ENCODE assay signal across 9 mouse cellular contexts in the genomic region with DNA sequence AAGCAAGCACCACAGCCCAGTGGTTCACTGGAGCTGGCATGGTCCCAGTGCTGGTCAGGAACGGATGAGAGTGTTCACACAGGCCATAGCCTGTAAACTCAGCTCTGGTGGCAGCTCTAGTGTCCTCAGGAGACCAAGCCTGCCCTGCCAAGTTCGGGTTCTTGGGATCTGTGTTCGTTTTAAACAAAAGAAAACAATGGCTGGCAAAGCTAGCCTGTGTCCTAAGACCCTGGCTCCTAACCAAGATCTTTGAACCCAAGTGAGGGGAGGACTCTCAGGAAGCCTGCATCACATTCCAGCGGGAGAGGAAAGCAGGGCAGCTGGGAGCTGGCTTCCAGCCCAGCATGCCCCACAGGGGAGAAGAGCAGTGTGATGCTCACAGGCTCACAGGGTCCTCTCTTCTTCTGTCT. TPM values are rescaled to one million over a fixed set of nuclear protein-coding genes. Genes with fewer than 3 reads are reported as not detected.
DNase-seq lines count a peak whose midpoint lies in the region; ATAC-seq and TF ChIP-seq lines count a peak whose summit lies in the region.
"Had no signal": no experiment of that assay in that cellular context is flagged by ENCODE, and none has a peak within 500 bp of the region (broad histone marks: within the 10 kb centered on the region; RNA-seq: fewer than 3 reads in every experiment).

No protein-coding gene starts in this region.

- no peaks in the 10 kb centered on the region for H3K27me3 ChIP-seq in intestine, embryonic 15.5 days (replicated peaks)
- no peaks in the 10 kb centered on the region for H3K27me3 ChIP-seq in intestine, postnatal 0 days (replicated peaks; ENCODE audit: control insufficient read depth, insufficient read depth, low read length)
- H3K27me3 ChIP-seq in forebrain, embryonic 13.5 days, result no peaks in the 10 kb centered on the region
- H3K27me3 ChIP-seq in lung, embryonic 14.5 days (ENCODE audit: insufficient read depth, low read length), result no peaks in the 10 kb centered on the region
- H3K27me3 ChIP-seq in stomach, embryonic 15.5 days (replicated peaks), result no peaks in the 10 kb centered on the region

- no peak overlapping the region for H3K4me3 ChIP-seq in intestine, embryonic 15.5 days (replicated peaks)
- H3K4me3 ChIP-seq in intestine, postnatal 0 days (ENCODE audit: low read depth, low read length), result no peak overlapping the region
- H3K4me3 ChIP-seq in forebrain, embryonic 13.5 days, result no peak overlapping the region
- H3K4me3 ChIP-seq in lung, embryonic 14.5 days (ENCODE audit: low read depth, low read length), result no peak overlapping the region
- no peak overlapping the region for H3K4me3 ChIP-seq in stomach, embryonic 15.5 days (replicated peaks)
- H3K4me3 ChIP-seq: erythroblast, embryonic 14.5 days had no signal

- H3K4me1 ChIP-seq in intestine, embryonic 15.5 days (replicated peaks), result peaks cover 11% of the 10 kb centered on the region
- H3K4me1 ChIP-seq in intestine, postnatal 0 days (replicated peaks; ENCODE audit: control insufficient read depth, insufficient read depth, low read length), result no peaks in the 10 kb centered on the region
- peaks cover 39% of the 10 kb centered on the region for H3K4me1 ChIP-seq in forebrain, embryonic 13.5 days
- no peaks in the 10 kb centered on the region; the same call in 1 of the 2 replicates for H3K4me1 ChIP-seq in lung, embryonic 14.5 days (ENCODE audit: insufficient read depth)
- H3K4me1 ChIP-seq in stomach, embryonic 15.5 days, result peaks cover 6% of the 10 kb centered on the region; the same call in 1 of the 2 replicates

- peak overlapping the region; percentile 44 for H3K27ac ChIP-seq in intestine, embryonic 15.5 days
- H3K27ac ChIP-seq in intestine, postnatal 0 days (ENCODE audit: low read depth, low read length), result no peak overlapping the region
- peak overlapping the region; percentile 32; the same call in 1 of the 2 replicates for H3K27ac ChIP-seq in forebrain, embryonic 13.5 days
- peak overlapping the region; percentile 81; the same call in 1 of the 2 replicates for H3K27ac ChIP-seq in lung, embryonic 14.5 days (ENCODE audit: low read depth)
- H3K27ac ChIP-seq in stomach, embryonic 15.5 days, result peak overlapping the region; percentile 26

- H3K9ac ChIP-seq in intestine, embryonic 15.5 days, result no peak overlapping the region
- no peak overlapping the region for H3K9ac ChIP-seq in intestine, postnatal 0 days (ENCODE audit: low read depth, low read length)
- H3K9ac ChIP-seq in forebrain, embryonic 13.5 days, result no peak overlapping the region
- H3K9ac ChIP-seq in lung, embryonic 14.5 days, result no peak overlapping the region
- no peak overlapping the region for H3K9ac ChIP-seq in stomach, embryonic 15.5 days

- H3K36me3 ChIP-seq in intestine, embryonic 15.5 days, result no peaks in the 10 kb centered on the region
- no peaks in the 10 kb centered on the region for H3K36me3 ChIP-seq in intestine, postnatal 0 days (ENCODE audit: control insufficient read depth, insufficient read depth)
- no peaks in the 10 kb centered on the region for H3K36me3 ChIP-seq in forebrain, embryonic 13.5 days (ENCODE audit: poor library complexity, severe bottlenecking)
- no peaks in the 10 kb centered on the region for H3K36me3 ChIP-seq in lung, embryonic 14.5 days (ENCODE audit: insufficient read depth)
- no peaks in the 10 kb centered on the region for H3K36me3 ChIP-seq in stomach, embryonic 15.5 days

- H3K9me3 ChIP-seq in intestine, embryonic 15.5 days, result no peaks in the 10 kb centered on the region
- H3K9me3 ChIP-seq in intestine, postnatal 0 days (ENCODE audit: control insufficient read depth), result no peaks in the 10 kb centered on the region
- H3K9me3 ChIP-seq in forebrain, embryonic 13.5 days (replicated peaks), result peaks cover 3% of the 10 kb centered on the region; the same call in 1 of the 2 replicates
- H3K9me3 ChIP-seq in lung, embryonic 14.5 days (ENCODE audit: low read depth, low read length), result no peaks in the 10 kb centered on the region
- no peaks in the 10 kb centered on the region for H3K9me3 ChIP-seq in stomach, embryonic 15.5 days

- no peak for TF ChIP-seq CTCF in intestine, postnatal 0 days (IDR thresholded peaks at IDR 0.05; ENCODE audit: low read depth)
- no peak for TF ChIP-seq CTCF in lung, embryonic 14.5 days (IDR thresholded peaks at IDR 0.05; ENCODE audit: low read depth)

- DNase-seq in adrenal gland, postnatal 10 days, result peak; percentile 81
- DNase-seq in heart, postnatal 4 days, result peak; percentile 78
- peak; percentile 88 for DNase-seq in lung, embryonic 14.5 days

- no peak for ATAC-seq in intestine, embryonic 15.5 days
- ATAC-seq in intestine, postnatal 0 days, result no peak
- peak; percentile 6; the same call in 1 of the 2 replicates for ATAC-seq in forebrain, embryonic 13.5 days
- ATAC-seq in lung, embryonic 14.5 days (ENCODE audit: insufficient read depth), result peak; percentile 72
- ATAC-seq in stomach, embryonic 15.5 days (ENCODE audit: insufficient read depth, low FRiP score, low read depth), result peak; percentile 52; the same call in 1 of the 2 replicates
- ATAC-seq in megakaryocyte progenitor cell, adult 5-6 weeks (replicated peaks; ENCODE audit: poor library complexity), result no peak

- no peak overlapping the region for H3K4me2 ChIP-seq in intestine, embryonic 15.5 days (replicated peaks)
- no peak overlapping the region for H3K4me2 ChIP-seq in intestine, postnatal 0 days (replicated peaks; ENCODE audit: low read depth)
- H3K4me2 ChIP-seq in forebrain, embryonic 13.5 days, result no peak overlapping the region
- no peak overlapping the region for H3K4me2 ChIP-seq in lung, embryonic 14.5 days
- no peak overlapping the region for H3K4me2 ChIP-seq in stomach, embryonic 15.5 days

- WGBS in intestine, embryonic 15.5 days, result 25% methylated on average over 4 of the region's 4 CpGs
- 28% methylated on average over 4 of the region's 4 CpGs for WGBS in intestine, postnatal 0 days
- WGBS in forebrain, embryonic 13.5 days, result 12% methylated on average over 4 of the region's 4 CpGs
- WGBS in lung, embryonic 14.5 days, result 17% methylated on average over 4 of the region's 4 CpGs
- WGBS in stomach, embryonic 15.5 days, result 23% methylated on average over 4 of the region's 4 CpGs

RNA-seq across cellular contexts. Expression of gene Lrrc74a, which starts 36.1 kb away (rescaled TPM):
- polyA plus RNA-seq in intestine, embryonic 15.5 days (2015; fragmentation: Nextera tagmentation; extraction: Ambion mirVana), result not detected in 2 replicates
- not detected in 2 replicates for polyA plus RNA-seq in intestine, postnatal 0 days (2015; fragmentation: Nextera tagmentation; extraction: Ambion mirVana)
- total RNA-seq in adrenal gland, postnatal 10 days (2021), result not detected
- polyA plus RNA-seq in forebrain, embryonic 13.5 days (2015; fragmentation: Nextera tagmentation; extraction: Ambion mirVana), result not detected in 2 replicates
- not detected for total RNA-seq in heart, postnatal 4 days (2021)
- not detected in 2 replicates for polyA plus RNA-seq in lung, embryonic 14.5 days (2014; fragmentation: Nextera tagmentation; extraction: Ambion mirVana)
- 0.08 TPM in 1 of 2 replicates, not detected in the other for polyA plus RNA-seq in stomach, embryonic 15.5 days (2015; fragmentation: Nextera tagmentation; extraction: Ambion mirVana)
- not detected in 2 replicates for total RNA-seq in megakaryocyte progenitor cell, adult 5-6 weeks (2015)
- not detected in 2 replicates for total RNA-seq in megakaryocyte progenitor cell, adult 5-6 weeks (2017)
- polyA plus RNA-seq: erythroblast, embryonic 14.5 days had no signal

RNA-seq across cellular contexts. Expression of gene Angel1, which starts 44.0 kb away (rescaled TPM):
- 5.2 and 5.6 TPM in 2 replicates for polyA plus RNA-seq in intestine, embryonic 15.5 days (2015; fragmentation: Nextera tagmentation; extraction: Ambion mirVana)
- 1.6 and 2.2 TPM in 2 replicates for polyA plus RNA-seq in intestine, postnatal 0 days (2015; fragmentation: Nextera tagmentation; extraction: Ambion mirVana)
- total RNA-seq in adrenal gland, postnatal 10 days (2021), result 1 to 10 TPM; 2.9 to 4.9 TPM
- polyA plus RNA-seq in forebrain, embryonic 13.5 days (2015; fragmentation: Nextera tagmentation; extraction: Ambion mirVana), result 9.8 and 11.3 TPM in 2 replicates
- 1 to 10 TPM; 5.2 to 5.3 TPM for total RNA-seq in heart, postnatal 4 days (2021)
- 14.3 and 15.1 TPM in 2 replicates for polyA plus RNA-seq in lung, embryonic 14.5 days (2014; fragmentation: Nextera tagmentation; extraction: Ambion mirVana)
- 7.1 and 9.0 TPM in 2 replicates for polyA plus RNA-seq in stomach, embryonic 15.5 days (2015; fragmentation: Nextera tagmentation; extraction: Ambion mirVana)
- total RNA-seq in megakaryocyte progenitor cell, adult 5-6 weeks (2015), result 3.1 TPM in 2 replicates
- 0.62 and 2.7 TPM in 2 replicates for total RNA-seq in megakaryocyte progenitor cell, adult 5-6 weeks (2017)

Comparison
In these comparisons a context has a peak if more than half of its experiments do, and no peak if none do; other contexts are left out.
1. ATAC-seq: peak in forebrain, embryonic 13.5 days (single experiment), lung, embryonic 14.5 days (single experiment) and stomach, embryonic 15.5 days (single experiment); none in intestine, embryonic 15.5 days (single experiment), intestine, postnatal 0 days (single experiment) and megakaryocyte progenitor cell, adult 5-6 weeks (single experiment).
2. Peak in every context shown above with its lines, with median percentiles within 50 percentile points of each other: DNase-seq.